Mouse (Mus musculus) lung, embryonic 14.5 days (tissue): ENCODE results near the gene Cpne2. TPM values are rescaled to one million over a fixed set of nuclear protein-coding genes. Genes with fewer than 3 reads are reported as not detected.

Source experiments
- ATAC-seq: fragments of 200-750 bp; cut with Nextera tagmentation; 2 replicates; pipeline ENCODE4 v1.8.0; 2017; ENCODE audit warnings: mild to moderate bottlenecking, moderate TSS enrichment, moderate library complexity; ENCODE audit not compliant: insufficient read depth
- DNase-seq: peaks from one replicate; pipeline ENCODE4 v3.0.0-alpha.2; 2015
- H3K27ac ChIP-seq: fragments of 300-500 bp; sonication (generic); 2 replicates; pipeline ENCODE4 v1.5.1; 2014; ENCODE audit warnings: low read depth, mild to moderate bottlenecking, moderate library complexity
- H3K27me3 ChIP-seq: fragments of 300-500 bp; sonication (generic); 2 replicates; pipeline ENCODE4 v1.6.1; 2014; ENCODE audit warnings: low read length, control low read depth; ENCODE audit not compliant: insufficient read depth
- H3K36me3 ChIP-seq: fragments of 300-500 bp; sonication (generic); 2 replicates; pipeline ENCODE4 v1.6.1; 2014; ENCODE audit warnings: control low read depth; ENCODE audit not compliant: insufficient read depth
- H3K4me1 ChIP-seq: fragments of 300-500 bp; sonication (generic); 2 replicates; pipeline ENCODE4 v1.6.1; 2014; ENCODE audit warnings: antibody characterized with exemption, control low read depth; ENCODE audit not compliant: insufficient read depth
- H3K4me2 ChIP-seq: fragments of 300-500 bp; sonication (generic); 2 replicates; pipeline ENCODE4 v1.6.1; 2014; ENCODE audit warnings: mild to moderate bottlenecking
- H3K4me3 ChIP-seq: fragments of 300-500 bp; sonication (generic); 2 replicates; pipeline ENCODE4 v1.5.1; 2014; ENCODE audit warnings: low read depth, low read length
- H3K9ac ChIP-seq: fragments of 300-500 bp; sonication (generic); 2 replicates; pipeline ENCODE4 v1.6.1; 2014
- H3K9me3 ChIP-seq: fragments of 300-500 bp; sonication (generic); 2 replicates; pipeline ENCODE4 v1.6.1; 2016; ENCODE audit warnings: low read depth, low read length, control low read depth
- CTCF ChIP-seq: IDR thresholded peaks from 2 replicates; pipeline ENCODE4 v1.5.1; 2016; ENCODE audit warnings: antibody characterized with exemption, low read depth
- WGBS: fragments of 180-500 bp; shearing (Covaris S2); extraction: QIAGEN DNeasy Blood & Tissue Kit; methylation state at CpG from one replicate; pipeline ENCODE4 v1.1.7; 2014; 5-methylcytosine and 5-hydroxymethylcytosine counted together
- polyA plus RNA-seq: library from polyadenylated mRNA; unstranded; fragments of >200 nt; fragmentation: Nextera tagmentation; extraction: Ambion mirVana; gene quantifications from 2 replicates; pipeline ENCODE4 v1.2.1, GENCODE M21; 2014

Cpne2 gene
- polyA plus RNA-seq, 1 experiment from 2014 or later, result 12.1 TPM

- no peak overlapping the region for H3K9ac ChIP-seq
- WGBS, result 81% methylated on average over 7 of the region's 7 CpGs
- no peak for TF ChIP-seq CTCF
- ATAC-seq, result no peak
- H3K4me2 ChIP-seq, result no peak overlapping the region
- H3K36me3 ChIP-seq, result peaks cover 91% of the 10 kb centered on the region
- H3K4me3 ChIP-seq, result no peak overlapping the region
- no peaks in the 10 kb centered on the region for H3K9me3 ChIP-seq
- H3K4me1 ChIP-seq, result no peaks in the 10 kb centered on the region
- H3K27ac ChIP-seq, result no peak overlapping the region
- H3K27me3 ChIP-seq, result no peaks in the 10 kb centered on the region
- no peak for DNase-seq
Measured at GRCm38 (mm10) chr8:94581820-94582483, 49.2 kb downstream of the Cpne2 start.

- no peak for DNase-seq
- Histone ChIP-seq H3K4me3 (no peak overlapping the region), H3K9me3 (no peaks in the 10 kb centered on the region), H3K4me2 (no peak overlapping the region), H3K27ac (no peak overlapping the region), H3K4me1 (no peaks in the 10 kb centered on the region), H3K36me3 (peaks cover 91% of the 10 kb centered on the region), H3K27me3 (no peaks in the 10 kb centered on the region), H3K9ac (no peak overlapping the region)
- ATAC-seq, result no peak
- WGBS, result 91% methylated on average over 6 of the region's 6 CpGs
- TF ChIP-seq CTCF, result no peak
Measured at GRCm38 (mm10) chr8:94582569-94582968, 49.8 kb downstream of the Cpne2 start.

GRCm38 (mm10) chr8:94584238-94584817 is 51.5 kb downstream of the Cpne2 start:
- Histone ChIP-seq H3K27ac (no peak overlapping the region), H3K4me3 (no peak overlapping the region), H3K27me3 (no peaks in the 10 kb centered on the region), H3K9ac (no peak overlapping the region), H3K36me3 (peaks cover 74% of the 10 kb centered on the region), H3K9me3 (no peaks in the 10 kb centered on the region), H3K4me1 (no peaks in the 10 kb centered on the region), H3K4me2 (no peak overlapping the region)
- peak; percentile 77 for DNase-seq
- TF ChIP-seq CTCF, result peak; percentile 67
- ATAC-seq, result peak; percentile 35; the same call in 1 of the 2 replicates
- WGBS, result 52% methylated on average over 4 of the region's 4 CpGs

- no peak for DNase-seq
- no peaks in the 10 kb centered on the region for H3K27me3 ChIP-seq
- H3K27ac ChIP-seq, result no peak overlapping the region
- no peak for TF ChIP-seq CTCF
- H3K9ac ChIP-seq, result no peak overlapping the region
- no peaks in the 10 kb centered on the region for H3K9me3 ChIP-seq
- no peak overlapping the region for H3K4me3 ChIP-seq
- no peak for ATAC-seq
- H3K4me2 ChIP-seq, result no peak overlapping the region
- H3K36me3 ChIP-seq, result peaks cover 9% of the 10 kb centered on the region
- no peaks in the 10 kb centered on the region for H3K4me1 ChIP-seq
- 83% methylated on average over 4 of the region's 4 CpGs for WGBS
Measured at GRCm38 (mm10) chr8:94591691-94592090, 58.9 kb downstream of the Cpne2 start.

GRCm38 (mm10) chr8:94594211-94594610 is 61.4 kb downstream of the Cpne2 start:
- H3K9ac ChIP-seq, result no peak overlapping the region
- DNase-seq, result peak; percentile 42
- H3K27me3 ChIP-seq, result no peaks in the 10 kb centered on the region
- TF ChIP-seq CTCF, result peak; percentile 45; the same call in 1 of the 2 replicates
- ATAC-seq, result no peak
- WGBS, result 54% methylated on average over 1 of the region's 1 CpGs
- H3K36me3 ChIP-seq, result no peaks in the 10 kb centered on the region; the same call in 1 of the 2 replicates
- H3K9me3 ChIP-seq, result no peaks in the 10 kb centered on the region
- no peak overlapping the region for H3K4me3 ChIP-seq
- no peak overlapping the region for H3K27ac ChIP-seq
- H3K4me1 ChIP-seq, result no peaks in the 10 kb centered on the region
- H3K4me2 ChIP-seq, result no peak overlapping the region

GRCm38 (mm10) chr8:94600478-94600877 is 67.7 kb downstream of the Cpne2 start:
- Histone ChIP-seq H3K27me3 (no peaks in the 10 kb centered on the region), H3K4me3 (peak overlapping the region; percentile 93), H3K9ac (peak overlapping the region; percentile 72), H3K4me1 (peaks cover 12% of the 10 kb centered on the region; the same call in 1 of the 2 replicates), H3K9me3 (no peaks in the 10 kb centered on the region), H3K27ac (no peak overlapping the region), H3K4me2 (peak overlapping the region; percentile 97), H3K36me3 (no peaks in the 10 kb centered on the region)
- TF ChIP-seq CTCF, result no peak
- DNase-seq (peak; percentile 2), ATAC-seq (no peak)
- WGBS, result 18% methylated on average over 5 of the region's 5 CpGs

- peak overlapping the region; percentile 93 for H3K4me3 ChIP-seq
- TF ChIP-seq CTCF, result no peak
- peak; percentile 22 for ATAC-seq
- H3K9me3 ChIP-seq, result no peaks in the 10 kb centered on the region
- H3K4me1 ChIP-seq, result peaks cover 12% of the 10 kb centered on the region; the same call in 1 of the 2 replicates
- no peaks in the 10 kb centered on the region for H3K36me3 ChIP-seq
- H3K27me3 ChIP-seq, result no peaks in the 10 kb centered on the region
- WGBS, result under 1% methylated on average over 51 of the region's 51 CpGs
- H3K4me2 ChIP-seq, result peak overlapping the region; percentile 97
- peak; percentile 19 for DNase-seq
- peak overlapping the region; percentile 72 for H3K9ac ChIP-seq
- peak overlapping the region; percentile 78 for H3K27ac ChIP-seq
Measured at GRCm38 (mm10) chr8:94601034-94601606, 68.3 kb downstream of the Cpne2 start.
